Mouse (Mus musculus): ENCODE measurements around the gene 4931428F04Rik. TPM values are rescaled to one million over a fixed set of nuclear protein-coding genes. Genes with fewer than 3 reads are reported as not detected.
"Not testable (repeated sequence)": the region's sequence is repeated elsewhere in the genome, so short reads cannot be mapped to it uniquely, and the experiment has no call there.

The 4931428F04Rik gene
- total RNA-seq, 4 experiments from 2014 or later, result 1.1 to 1.6 (median 1.5) TPM

DNA sequence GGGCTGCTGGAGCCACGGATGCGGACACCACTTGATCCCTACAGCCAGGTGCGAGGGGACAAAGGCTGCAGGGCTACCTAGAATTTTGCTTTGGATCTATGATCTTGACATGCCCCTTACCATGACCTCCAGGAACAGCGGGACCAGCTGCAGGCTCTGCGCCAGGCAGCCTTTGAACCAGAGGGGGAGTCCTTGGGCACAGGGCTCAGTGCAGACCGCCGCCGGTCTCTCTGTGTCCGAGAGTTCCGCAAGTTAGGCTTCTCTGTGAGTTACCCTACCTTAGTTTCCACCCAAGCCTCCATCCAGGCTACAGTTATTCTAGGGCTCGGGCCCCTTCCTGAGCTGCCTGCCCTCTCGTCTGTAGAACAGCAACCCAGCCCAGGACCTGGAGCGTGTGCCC is 18.0 kb upstream of the 4931428F04Rik start:
- DNase-seq (ENCODE audit: low spot score), result no peak

DNA sequence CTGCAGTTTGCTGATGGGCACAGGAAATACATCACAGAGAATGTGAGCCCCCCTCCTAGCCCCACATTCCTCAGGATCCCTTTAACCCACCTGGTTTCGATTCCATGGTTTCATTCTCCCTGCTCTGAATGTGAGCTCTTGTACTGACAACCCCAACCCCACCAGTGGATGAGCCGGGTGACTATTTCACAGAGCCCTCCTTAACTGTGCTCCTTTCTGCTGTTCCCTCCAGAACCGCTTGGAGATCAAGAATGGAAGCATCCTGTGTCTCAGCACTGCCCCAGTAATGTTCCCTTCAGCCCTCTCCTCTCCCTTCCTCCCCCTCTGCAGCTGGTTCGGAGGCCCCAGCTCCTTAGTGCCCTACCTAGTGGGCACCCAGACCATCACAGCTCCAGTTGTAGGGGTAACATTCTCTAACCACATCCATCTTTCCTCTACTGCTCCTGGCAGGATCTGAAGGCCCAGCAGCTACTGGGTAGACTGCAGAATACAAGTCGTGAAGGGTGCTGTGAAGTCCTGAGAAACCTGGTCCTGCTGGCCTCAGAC is 16.6 kb upstream of the 4931428F04Rik start:
- DNase-seq (ENCODE audit: low spot score), result no peak

DNA sequence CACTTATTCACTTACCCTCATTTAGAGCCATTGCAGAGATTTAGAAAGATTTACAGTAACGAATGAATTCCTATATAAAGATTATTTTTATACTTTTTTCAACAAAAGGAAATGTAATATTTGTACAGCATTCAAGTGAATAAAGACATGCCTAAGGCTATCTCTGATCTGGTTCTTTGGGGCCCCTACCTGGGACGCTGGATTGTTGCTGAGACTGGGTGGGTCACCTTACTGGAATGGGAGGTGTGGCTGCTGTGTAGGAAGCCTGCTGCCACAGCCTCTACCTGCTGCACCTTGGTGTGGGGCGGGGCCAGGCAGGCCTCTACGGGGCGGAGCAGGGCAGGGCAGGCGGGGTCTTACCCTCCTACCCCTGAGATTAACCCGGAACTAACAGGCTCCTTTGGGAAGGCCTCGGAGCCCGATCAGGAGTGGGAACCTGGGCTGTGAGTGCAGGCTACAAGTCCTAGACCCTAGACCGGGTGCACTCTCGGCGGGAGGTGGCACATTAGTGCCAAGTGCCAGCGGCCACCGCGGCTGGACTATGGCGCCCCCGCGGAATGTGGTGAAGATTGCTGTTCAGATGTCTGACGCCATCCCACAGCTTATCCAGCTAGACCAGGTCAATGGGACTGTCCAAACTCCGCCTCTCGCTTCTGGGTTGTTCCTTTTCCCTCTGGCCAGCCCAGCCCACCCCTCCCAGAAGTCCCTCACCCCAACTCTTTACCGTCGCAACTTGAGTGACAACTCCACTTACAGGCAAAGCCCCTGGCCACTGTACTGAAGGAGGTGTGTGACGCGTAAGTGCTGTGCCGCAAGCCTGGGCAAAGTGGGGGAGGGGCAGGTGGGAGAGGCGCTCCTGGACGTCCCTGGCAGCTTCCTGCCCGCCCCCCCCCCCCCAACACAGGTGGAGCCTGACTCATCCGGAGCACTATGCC is 15.8 kb upstream of the 4931428F04Rik start, which contains the start of gene Elmo3:
Elmo3 (plus strand) TSS at position 391 of the 935 bp plus-strand sequence.
- DNase-seq (ENCODE audit: low spot score), result no peak

DNA sequence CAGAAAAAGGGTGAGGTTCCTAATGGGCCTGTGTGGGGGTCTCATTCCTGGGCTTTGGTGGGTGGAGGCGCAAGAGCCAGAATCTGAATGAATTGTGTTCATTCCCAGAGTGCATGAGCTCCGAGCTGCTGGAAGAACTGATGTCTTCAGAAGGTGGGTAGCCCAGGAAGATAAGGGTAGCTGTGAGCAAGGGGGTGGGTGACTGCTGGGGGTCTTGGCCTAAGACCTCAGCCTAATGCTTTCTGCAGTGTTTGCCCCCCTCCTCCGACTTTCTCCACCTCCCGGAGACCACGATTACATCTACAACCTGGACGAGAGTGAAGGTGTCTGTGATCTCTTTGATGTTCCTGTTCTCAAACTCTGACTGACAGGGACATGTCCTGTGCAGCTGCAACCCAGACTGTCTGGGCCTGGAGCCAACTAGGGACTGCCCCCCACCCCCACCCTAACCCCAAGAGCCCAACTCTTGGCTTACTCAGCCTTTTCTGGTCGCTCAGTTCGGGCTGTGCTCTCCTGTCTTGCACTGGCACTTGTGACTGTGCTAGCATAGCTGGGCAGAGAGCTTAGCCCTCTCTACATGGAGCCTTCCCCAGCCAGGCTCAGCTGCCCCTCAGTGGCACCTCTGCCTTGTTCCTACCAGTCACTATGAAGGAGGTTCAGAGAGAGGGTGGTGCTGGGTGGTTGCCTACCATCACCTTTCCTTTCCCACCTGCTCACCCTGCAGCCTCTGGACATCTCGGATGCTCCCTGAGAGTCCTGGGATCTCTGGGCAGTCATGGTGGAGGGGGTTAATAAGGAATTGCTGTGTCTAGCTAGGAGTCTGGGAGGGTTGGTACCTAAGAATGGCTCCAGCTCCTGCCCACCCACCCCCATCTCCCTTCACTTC is 14.9 kb upstream of the 4931428F04Rik start:
- no peak for DNase-seq (ENCODE audit: low spot score)

DNA sequence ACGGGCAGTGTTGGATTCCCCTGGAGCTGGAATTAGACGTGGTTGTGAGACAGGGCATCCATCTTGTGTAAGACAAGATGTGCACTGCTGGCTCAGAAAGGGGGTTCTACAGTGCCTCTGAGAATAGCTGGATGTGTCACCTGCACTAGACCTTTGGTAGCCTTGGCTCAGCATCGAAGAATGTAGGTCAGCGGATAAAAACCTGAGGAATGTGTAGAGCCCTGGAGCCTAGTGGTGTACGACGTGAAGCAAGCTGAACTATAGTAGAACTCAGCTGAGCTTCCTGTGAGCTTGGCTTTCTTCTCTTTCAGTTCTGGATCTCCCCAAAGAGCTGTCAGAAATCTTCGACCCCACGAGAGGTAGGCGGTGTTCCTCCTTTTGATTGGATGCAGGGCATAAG is 14.2 kb upstream of the 4931428F04Rik start:
- no peak for DNase-seq (ENCODE audit: low spot score)

DNA sequence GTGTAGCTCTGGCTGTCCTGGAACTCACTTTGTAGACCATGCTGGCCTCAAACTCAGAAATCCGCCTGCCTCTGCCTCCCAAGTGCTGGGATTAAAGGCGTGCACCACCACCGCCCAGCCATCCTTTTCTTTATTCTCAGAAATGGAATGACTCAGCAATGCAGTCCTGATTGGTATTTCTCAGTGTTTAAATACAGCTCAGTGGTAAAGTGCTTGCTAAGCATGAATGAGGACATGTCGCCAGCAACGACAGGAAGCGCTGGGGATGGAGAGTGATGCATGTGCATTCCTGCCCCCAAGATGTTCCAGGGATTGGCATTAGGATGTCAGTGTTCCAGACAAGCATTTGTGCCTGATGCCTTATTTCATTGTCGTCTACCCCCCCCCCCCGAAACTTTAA is 13.7 kb upstream of the 4931428F04Rik start:
- DNase-seq (ENCODE audit: low spot score), result no peak

DNA sequence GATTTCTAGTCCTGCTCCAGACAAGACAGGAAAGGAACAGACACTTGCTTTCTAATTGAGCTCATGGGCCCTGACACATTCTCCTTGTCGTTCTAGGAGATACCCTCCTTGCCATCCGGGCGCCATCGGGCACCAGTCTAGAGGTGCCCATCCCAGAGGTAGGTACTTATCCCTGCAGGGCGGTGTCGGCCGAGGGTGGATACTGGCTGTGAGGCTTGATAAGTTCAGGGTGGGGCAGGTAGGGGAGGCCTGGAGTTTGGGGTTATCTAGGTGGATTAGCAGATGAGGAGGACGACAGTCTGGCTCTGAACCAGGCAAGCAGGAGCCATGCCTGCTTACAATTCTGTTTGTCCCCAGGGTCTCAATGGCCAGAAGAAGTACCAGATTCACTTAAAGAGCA is 10.3 kb upstream of the 4931428F04Rik start:
- DNase-seq (ENCODE audit: low spot score), result no peak

DNA sequence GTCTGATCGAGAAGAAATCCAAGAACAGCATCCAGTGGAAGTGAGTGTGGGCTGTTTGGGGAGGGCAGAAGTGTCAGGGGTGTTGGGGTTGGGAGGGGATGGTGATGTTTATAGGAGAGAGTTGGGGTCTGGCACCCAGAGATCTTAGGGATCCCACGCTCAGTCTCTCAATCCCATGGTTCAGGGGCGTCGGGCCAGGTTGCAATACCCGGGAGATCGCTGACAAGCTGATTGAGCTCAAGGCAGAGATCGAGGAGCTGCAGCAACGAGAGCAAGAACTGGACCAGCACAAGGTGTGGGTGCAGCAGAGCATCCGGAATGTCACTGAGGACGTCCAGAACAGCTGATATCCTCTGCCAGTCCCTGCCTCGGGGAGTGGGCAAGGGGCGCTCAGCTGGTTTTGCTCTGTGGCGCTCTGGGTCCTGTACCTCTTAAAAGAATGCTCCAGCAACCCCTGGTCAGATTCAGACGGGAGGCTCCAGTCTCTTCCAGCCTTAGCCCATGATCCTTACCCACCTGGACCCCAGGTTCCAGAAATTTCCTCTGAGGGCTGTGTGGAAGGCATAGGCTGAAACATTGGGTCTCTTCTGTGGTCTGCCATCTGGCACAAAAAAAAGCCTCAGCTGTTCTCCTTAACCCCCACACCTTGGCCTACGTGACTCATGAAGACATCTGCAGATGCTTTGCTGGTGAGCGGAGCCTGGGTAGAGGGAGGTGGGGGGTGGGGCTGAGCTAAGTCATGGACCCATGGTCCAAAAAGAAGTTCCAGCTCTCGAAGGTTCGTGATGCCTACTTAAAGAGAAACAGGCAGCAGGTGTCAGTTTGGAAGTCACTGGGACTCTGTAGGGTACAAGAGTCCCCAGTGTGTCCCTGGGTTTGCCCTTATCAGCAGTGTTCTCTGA is 8.9 kb upstream of the 4931428F04Rik start:
- no peak for DNase-seq (ENCODE audit: low spot score)

DNA sequence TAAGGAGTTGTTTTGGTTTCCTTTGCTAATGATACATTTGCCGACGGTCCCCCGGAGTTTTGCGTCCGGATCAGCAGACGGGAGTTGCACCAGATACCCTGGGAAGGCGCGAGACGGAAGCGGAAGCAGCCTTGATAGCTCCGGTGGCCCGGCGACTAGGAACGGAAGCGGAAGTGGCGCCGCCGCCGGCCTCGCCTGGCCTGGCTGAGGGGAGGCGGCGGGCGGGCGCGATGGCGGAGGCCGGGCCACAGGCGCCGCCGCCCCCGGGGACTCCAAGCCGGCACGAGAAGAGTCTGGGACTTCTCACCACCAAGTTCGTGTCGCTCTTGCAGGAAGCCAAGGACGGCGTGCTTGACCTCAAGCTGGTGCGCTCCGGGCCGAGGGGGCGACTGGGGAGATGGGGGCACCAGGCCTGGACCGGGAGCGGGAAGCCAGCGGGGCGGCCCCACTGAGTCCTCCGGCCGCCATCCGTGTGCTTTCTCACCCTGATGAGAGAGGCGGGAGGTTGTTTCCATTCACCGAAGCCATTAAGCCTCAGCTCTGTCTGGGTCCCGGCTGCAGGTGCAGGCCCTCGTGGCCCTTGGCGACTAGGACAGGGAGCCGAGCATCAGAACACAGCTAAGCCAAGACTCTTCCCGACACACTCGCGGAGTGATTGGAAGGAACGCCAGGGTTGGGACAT is 8.0 kb upstream of the 4931428F04Rik start, which contains the start of gene E2f4:
E2f4 (plus strand) TSS at position 153 of the 682 bp plus-strand sequence.
- peak; percentile 93 for DNase-seq (ENCODE audit: low spot score)

DNA sequence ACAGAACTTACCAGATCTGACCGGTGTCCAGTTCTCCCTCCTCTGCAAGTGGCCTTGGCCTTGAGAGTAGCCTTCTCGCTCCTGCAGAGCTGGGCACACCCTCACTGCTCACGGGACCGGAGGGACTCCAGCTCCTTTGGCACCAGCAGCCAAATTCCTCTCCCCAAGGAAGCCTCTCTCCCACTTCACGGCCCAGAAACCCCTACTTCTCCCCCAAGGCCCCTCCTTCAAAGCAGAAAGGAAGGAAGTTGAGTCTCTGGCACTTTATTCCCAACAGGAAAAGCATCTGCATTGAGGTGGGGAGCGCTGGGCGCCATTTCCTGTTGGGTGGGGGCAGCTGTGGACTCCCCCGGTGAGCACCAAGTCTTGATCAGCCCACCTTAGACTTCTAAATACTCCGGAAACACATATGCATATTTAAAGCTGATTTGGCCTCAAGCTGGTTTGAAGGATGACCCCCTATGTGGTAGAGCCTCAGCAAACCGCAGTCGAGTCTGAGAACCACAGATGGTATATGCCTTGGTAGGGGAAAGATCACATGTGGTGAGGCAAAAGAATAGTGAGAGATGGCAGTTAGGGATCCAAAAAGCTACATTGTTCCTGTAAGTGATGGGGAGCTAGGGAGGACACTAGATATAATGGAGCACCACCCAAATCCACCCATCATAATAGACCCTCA is 6.4 kb upstream of the 4931428F04Rik start, which contains the start of gene Exoc3l:
Exoc3l (minus strand) TSS at position 207 of the 679 bp plus-strand sequence.
- no peak for DNase-seq (ENCODE audit: low spot score)

DNA sequence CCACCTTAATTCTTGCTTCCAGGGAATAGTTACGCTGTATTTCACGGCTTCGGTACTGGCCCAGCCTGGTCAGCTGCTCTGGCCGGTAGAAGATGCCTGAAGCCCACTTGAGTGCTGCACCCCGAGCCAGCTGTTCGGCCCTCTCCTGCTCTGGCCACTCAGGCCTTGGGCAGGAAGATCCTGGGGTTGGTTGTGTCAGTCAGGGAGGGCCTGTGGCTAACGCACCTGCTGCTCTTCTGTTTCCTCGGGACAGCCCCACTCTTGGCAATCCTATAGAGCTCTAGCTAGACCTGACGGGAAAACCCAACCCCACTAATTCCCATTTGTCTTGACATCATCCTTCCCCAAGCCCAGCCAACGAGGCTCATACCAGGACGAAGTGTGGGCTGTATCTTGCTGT is 5.6 kb upstream of the 4931428F04Rik start:
- no peak for DNase-seq (ENCODE audit: low spot score)

DNA sequence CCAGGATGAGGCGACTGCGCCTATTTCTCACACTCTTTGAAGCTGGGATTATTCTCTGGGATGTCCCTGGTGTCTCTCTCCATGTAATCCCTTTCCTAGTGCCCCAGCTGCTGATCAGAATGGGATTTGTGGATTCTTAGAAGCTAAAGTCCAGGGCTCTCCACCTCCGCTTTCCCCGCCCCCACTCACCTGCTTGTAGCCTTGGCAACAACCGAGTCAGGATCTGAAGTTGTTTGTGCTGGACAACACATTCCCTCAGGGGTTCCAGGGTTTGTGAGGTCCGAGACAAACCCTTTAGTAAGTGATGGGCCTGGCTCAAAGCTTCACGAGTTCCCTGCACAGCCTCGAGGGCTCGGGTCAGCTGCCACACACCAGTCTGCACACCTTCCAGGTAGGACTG is 5.1 kb upstream of the 4931428F04Rik start:
- no peak for DNase-seq (ENCODE audit: low spot score)

DNA sequence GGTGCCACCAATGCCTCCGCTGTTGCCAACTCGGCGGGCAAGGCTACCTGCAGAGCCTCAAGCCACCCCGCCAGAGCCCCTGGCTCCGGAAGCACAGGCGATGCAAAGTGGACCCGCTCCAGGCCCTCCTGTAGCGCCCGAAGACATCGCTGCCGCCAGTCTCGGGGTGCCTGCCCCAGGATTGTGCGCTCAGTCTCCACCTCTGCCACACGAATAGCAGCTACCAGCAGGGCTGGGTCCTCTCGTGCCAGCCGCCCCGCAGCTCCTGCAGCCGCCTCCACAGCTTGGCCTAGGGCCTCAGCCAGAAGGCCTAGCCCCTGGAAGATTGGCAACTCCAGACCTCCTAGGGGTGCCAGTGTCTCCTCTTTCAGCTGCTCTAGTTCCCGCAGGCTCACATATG is 3.7 kb upstream of the 4931428F04Rik start:
- no peak for DNase-seq (ENCODE audit: low spot score)

DNA sequence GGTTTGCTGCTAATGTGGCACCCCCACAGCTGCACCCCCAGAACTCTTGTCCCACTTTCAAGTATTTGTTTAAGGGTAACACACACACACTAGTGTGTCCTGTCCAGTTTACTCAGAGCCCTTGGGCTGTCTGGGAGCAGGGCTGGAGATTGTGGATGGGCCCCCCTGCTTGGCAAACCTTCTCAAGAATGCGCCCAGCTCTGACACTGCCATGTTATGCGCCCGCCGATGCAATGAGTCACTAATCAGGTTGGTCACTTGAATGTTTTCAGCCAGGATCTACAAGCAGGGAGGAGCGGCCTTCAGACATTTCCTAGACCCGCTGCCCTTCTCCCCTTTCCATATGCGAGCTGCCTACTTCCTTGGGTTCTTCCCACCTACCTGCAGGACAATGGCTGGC is 2.8 kb upstream of the 4931428F04Rik start:
- no peak for DNase-seq (ENCODE audit: low spot score)

DNA sequence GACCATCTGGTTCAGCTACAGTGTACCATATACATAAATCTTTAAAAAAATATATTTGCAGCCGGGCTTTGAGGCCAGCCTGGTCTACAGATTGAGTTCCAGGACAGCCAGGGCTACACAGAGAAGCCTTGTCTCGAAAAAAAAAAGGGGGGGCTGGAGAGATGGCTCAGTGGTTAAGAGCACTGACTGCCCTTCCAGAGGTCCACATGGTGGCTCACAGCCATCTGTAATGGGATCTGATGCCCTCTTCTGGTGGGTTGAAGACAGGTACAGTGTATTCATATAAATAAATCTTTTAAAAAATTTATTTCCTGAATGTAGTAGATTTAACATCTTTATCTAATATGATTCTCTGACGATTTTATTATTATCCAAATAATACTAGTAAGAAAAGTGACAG is 2.1 kb upstream of the 4931428F04Rik start:
- not testable (repeated sequence) for DNase-seq (ENCODE audit: low spot score)

DNA sequence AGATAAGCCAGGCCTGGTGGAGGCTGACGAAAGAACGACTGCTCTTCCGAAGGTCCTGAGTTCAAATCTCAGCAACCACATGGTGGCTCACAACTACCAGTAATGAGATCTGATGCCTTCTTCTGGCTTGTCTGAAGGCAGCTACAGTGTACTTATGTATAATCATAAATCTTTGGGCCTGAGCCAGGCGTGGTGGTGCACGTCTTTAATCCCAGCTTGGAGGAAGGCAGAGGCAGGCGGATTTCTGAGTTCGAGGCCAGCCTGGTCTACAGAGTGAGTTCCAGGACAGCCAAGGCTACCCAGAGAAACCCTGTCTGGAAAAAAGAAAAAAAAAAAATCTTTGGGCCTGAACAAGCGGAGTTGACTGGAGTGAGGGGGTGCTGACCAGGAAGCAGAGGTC is 1.7 kb upstream of the 4931428F04Rik start:
- not testable (repeated sequence) for DNase-seq (ENCODE audit: low spot score)

DNA sequence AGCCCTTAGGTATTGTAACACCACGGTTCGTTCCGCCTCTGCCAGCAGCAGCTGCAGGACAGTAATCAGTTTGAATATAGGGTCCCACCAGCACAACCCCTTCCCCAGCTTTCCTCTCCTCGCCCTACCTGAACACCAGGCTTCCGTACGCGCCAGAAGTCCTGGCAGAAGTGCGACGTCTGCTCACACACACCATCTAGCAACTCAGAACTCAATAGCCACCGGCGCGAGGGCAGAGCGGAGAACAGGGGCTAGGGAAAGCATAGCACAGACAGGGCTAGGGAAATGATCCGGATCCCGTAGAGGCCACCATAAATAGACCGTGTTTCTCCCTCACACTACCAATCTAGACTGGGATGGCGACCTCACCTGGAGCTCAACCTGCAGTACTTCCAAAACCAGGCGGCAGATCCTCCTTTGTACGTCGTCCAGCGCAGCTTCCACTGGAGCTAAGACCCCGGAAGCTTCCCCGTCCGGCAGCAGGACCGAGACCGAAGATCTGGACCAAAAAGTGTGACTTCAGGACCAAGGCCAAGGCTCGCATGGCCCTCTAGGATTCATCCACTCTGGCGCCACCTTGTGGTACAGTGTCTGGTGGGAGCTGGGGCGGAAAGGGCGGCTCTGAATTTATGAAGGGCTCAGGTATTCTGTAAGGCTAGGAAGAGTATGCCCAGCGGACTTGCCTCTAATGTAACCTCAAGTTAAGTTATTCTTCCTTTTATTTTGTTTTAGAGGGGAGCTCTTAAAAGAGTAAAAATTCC is 1.1 kb upstream of the 4931428F04Rik start:
- peak; percentile 85 for DNase-seq (ENCODE audit: low spot score)

DNA sequence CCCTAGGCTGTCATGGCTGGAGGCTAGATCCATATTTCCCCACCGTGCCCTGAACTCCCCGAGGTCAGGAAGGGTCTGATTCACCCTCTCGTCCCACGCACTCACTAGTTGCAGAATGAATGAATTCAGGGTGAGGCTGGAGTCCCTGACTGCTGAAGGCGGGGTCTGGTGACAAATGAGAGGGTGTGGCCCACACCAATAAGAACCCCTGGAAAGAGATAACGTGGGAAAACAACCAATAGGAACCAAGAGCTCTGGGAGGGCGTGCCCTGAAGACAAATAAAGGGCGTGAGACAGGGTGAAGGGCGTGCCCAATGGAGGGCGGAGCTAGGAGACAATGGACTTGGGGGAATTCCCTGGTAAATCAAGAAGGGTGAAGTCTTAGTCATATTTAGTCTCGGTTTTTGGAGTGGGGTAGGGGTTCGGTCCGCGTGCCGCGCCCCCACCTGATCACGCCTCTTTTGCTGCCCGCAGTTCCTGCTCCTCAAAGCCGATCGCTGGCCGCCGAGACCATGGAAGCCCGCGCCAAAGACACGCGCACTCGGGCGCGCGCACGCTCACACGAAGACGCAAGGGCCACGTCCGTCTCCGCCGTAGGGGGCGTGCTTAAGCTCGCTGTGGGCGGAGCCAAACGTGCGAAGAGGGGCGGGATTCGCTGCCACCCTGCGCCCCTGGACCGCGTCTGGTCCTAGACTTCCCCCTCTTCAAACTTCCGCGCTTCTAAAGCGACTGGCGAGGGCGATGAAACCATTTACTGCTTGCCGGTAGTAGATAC is 519 bp downstream of the 4931428F04Rik start:
- peak; percentile 89 for DNase-seq (ENCODE audit: low spot score)

Measured in heart, adult 8-10 months (tissue).